Mouse (Mus musculus) adrenal gland, postnatal 4 days (tissue): ENCODE data around the gene Adssl1. TPM values are rescaled to one million over a fixed set of nuclear protein-coding genes. Genes with fewer than 3 reads are reported as not detected.
A peak's percentile ranks its signal among the peaks of the same experiment; 100 is the strongest.

ENCODE experiments used
- DNase-seq, 2 experiments: peaks; one replicate each; pipeline ENCODE4 v3.0.0; 2021 to 2022; ENCODE audit warnings: low spot score in 2 of 2, mixed read lengths in 2 of 2
- total RNA-seq, 2 experiments: library from RNA; stranded (reverse); gene quantifications; 2 replicates each; pipeline ENCODE4 v1.2.3; 2021

Gene Adssl1
- total RNA-seq, 2 experiments from 2014 or later: 17.1 to 19.5 TPM

DNA sequence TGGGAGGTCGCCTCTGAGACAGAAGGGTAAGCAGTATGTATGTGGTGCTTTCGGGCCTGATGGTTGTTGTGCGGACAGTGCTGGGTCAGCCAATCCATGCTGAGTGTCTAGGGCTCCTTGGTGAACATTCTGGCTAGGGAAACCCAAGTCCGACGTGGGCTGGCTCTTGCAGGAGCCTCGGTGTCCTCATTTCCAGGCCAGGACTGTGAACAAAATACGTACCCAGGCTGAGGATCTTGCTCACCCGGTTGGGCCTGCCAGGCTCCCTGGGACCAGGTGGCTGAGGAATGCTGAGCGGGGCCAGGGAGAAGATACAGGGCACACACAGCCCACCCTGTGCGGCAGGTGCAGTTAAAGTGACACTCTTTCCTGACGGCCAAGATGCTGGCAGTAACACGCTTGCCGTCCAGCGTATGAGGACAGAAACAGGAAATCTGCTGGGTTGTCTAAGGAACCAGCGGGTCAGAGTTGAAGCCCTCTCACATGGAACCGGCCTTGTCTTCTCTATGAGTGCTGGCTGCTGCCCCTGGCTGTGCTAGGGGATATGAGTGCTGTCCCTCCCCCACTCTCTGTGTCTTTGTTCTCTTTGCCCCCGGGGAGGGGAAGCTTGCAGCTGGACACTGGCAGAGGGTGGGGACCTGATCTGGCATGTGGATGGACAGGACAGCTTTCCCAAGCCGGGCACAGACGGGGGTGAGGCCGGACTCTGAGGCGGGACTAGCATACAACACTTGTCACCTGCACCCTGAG, 26.7 kb upstream of the Adssl1 start:
- DNase-seq: no peak

DNA sequence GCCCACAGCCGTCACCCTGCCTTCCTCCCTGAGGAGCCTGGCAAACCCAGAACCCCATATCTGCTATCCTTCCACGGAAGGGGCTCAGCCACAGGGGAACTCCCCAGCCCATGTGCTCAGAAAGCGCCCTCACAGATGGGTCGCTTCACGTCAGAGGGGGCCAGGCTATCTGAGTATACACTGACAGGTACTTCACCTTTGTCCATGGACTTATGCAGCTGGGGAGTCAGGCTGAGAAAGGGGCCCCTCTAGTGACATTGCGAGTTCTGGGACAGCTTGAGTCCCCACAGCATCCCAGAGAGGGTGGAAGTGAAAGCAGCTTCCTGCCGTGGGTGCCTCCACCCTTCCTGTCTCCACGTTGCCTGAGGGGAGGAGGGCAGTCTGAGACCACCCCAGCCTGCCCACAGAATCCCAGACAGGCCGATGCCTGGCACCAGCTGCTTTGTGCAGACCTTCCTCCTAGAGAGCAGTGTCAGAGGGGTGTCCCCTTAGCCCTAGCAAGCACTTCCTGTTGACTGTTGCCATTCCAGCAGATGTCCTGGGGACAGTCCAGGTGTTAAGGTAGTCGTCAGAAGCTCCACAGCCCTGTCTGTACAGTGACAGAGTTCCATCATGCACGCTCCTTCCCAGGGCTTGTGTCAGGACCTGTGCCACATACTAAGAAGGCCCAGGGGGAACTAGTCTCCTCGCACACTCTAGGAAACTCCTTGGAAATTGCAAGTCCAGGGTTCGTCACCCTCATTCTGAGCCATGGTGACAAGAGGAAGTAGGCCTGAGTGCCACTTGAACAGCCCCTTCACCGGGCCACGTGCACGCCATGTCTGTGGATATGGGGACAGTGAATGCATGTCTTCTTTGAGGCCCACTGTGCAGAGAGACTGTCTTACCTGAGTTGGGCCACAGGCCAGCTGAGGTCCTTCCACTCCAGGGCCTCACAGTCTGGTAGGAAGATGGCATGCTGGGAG, 25.6 kb upstream of the Adssl1 start:
- no peak for DNase-seq

DNA sequence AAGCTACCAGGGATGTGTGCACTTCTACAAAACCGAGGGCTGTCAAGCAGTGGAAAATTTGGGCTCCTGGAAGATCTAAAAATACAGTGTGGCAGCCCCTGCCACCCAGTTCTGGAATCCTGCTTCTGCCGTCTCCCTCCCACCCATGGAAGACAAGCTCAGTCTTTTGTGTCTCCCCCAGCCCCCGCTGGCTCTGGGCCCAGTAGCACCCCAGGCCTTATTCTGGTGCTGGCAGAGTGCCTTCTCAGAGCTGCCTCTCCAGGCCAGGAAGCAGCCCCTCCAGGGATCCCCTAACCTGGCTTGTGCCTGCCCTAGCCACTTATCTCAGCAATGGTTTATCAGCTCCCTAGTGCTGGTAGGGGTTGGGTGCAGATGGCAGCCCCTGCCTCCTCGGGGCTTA, 24.9 kb upstream of the Adssl1 start:
- no peak for DNase-seq

DNA sequence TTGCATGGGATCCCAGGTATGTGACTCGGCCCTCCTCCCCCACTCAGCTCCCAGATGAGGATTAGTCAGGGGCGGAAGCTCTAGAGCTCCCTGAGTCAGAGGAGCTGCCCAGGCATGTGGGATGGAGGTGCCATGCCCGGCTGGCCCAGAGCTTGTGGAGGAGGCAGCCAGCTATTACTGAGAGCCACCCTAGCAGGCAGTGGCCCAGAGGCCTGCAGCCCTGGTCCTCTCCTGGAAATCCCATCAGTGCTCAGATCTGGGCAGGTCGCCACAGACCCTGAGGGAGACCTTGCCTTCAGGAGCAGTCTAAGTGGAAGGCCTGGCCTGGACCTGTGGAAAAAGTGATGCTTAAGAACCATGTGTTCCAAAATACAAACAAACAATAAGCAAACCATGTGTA, 24.2 kb upstream of the Adssl1 start:
- no peak for DNase-seq

DNA sequence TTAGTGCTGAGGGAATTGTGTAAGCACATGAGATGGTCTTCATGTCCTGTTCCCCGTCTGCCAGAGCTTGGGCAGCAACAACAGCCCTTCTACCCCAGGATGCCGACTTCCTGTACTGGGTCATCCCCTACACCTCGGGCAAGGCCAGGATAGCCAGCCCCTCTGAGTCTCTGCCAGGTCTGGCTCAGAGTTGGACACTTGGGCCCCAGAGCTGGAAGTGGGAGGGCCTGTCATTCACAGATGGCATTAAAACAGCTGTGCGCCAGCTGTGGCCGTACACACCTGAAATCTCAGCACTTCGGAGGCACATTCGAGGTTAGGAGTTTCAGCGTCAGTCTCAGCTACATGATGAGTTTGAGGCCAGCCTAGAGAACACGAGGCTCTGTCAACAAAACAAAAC, 23.4 kb upstream of the Adssl1 start:
- DNase-seq: no peak

DNA sequence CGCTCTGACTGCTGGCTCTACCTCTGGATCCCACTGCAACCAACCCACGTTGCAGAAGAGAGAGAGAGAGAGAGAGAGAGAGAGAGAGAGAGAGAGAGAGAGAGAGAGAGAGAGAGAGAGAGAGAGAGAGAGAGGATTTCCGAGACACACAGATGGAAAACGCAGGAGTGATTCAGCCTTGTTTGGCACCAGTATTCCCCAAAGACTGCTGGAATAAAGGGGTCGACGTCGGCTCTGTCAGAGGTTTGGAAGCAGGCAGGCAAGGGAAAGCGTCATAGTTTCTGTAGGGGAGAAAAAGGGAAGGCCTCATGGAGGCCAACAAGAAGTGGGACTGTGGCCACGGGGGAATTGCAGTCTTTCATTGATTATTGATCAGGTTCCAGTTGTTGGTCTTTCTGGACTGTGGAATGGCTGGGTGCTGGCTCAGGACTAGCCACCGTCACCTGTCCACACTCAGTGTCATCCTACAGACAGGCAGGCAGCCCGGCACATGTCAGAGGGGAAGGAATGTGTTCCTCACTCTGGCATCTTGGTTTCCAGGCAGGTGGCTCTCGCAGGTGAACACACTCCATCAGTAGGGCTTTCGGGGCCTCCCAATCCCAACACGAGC, 22.8 kb upstream of the Adssl1 start:
- DNase-seq: no peak

DNA sequence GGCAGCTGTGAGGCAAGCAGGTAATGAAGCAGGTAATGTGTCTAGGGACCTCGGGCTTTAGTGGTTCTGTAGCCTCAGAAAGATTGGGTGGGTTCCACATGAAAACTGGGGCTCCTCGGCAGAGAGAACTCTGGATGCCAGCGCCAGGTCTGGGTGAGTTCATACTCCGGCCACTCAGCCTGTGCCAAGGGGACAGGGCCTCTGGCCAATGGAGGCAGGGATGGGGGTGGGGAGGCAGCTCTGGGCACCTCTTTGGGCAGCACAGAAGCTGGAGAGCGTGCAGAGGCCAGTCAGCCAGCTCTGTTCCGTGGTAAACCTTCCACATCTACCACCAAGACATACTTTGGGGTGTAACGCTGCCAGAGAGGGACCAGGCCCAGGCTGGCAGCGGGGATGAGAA, 22.2 kb upstream of the Adssl1 start:
- no peak for DNase-seq

DNA sequence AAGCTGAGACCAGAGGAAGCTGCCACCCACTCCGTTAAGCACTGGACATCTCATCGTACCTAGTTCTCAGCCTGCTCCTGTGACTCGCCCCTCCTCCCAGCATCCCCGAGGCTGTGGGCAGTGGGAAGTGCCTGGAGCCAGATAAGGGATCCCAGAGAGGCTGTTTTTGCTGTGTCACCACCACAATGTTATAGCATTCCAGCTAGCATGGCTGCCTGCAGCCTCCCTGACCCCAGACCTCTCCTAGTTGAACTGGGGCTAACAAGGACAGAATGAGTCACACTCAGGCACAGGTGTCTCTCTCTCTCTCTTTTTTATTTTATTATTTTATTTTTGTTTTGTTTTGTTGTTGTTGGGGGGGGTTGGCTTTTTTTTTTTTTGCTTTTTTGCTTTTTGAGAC, 20.6 kb upstream of the Adssl1 start:
- DNase-seq: no peak

DNA sequence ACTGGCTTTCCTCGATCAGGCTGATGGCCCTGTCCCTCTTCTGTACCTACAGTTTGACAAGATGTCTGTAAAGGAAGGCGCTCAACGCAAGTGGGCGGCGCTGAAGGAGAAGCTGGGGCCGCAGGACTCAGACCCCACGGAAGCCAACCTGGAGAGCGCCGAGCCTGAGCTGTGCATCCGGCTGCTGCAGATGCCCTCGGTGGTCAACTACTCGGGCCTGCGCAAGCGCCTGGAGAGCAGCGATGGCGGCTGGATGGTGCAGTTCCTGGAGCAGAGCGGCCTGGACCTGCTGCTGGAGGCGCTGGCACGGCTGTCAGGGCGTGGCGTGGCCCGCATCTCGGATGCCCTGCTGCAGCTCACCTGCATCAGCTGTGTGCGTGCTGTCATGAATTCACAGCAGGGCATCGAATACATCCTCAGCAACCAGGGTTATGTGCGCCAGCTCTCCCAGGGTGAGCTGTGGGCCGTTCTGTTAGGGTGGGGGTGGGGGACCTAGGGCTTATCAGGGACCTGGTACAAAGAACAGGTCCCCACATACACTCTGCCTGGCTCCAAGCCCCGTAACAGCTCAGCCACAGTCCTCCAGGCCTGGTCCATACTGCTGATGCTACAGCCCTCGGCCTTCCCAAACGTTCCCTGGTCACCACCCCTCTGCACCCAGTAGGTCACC, 19.8 kb upstream of the Adssl1 start:
- no peak for DNase-seq

DNA sequence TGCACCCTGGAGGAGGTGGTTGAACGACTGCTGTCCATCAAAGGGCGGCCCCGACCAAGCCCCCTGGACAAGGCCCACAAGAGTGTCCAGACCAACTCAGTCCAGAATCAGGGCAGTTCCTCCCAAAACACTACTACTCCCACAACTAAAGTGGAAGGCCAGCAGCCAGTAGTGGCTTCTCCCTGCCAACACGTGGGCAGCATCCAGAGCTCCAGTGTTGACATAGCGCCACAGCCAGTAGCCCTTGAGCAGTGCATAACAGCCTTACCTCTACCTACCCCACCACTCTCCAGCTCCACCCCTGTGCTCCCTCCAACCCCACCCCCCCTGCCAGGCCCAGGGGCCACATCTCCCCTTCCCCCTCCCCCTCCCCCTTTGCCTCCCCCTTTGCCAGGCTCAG, 15.8 kb upstream of the Adssl1 start:
- DNase-seq: no peak

DNA sequence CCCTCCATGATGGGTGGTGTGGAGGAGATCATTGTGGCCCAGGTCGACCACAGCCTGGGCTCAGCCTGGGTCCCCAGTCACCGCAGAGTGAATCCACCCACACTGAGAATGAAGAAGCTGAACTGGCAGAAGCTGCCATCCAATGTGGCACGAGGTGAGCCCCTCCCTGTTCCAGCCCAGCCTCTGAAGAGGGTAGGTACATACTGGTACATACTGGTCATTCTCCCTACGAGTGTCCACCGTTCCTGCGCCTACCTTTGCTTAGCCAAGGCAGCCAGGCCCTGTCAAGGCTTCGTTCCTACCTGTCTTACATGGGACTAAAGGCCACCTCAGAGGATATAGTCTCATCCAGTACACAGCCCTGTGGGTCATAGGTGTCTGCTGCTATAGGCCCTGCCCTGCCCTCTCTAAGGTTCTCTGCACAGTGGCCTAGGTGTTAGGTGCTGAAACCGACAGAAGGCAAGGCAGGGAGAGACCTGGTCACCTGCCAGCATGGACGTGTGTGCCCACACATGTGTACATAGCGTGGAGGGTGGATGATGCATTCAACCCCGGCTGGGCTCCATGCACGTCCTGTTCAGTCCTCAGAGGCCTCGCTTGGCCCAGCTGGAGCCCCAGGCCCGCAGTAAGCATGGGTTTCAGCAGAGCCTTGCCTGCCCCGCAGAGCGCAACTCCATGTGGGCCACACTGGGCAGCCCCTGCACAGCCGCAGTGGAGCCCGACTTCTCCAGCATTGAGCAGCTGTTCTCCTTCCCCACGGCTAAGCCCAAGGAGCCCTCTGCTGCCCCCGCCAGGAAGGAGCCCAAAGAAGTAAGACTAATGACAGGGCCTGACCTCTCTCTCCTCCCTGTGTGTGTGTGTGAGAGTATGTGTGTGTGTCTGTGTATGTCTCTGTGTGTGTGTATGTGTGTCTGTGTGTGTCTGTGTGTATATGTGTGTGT, 14.9 kb upstream of the Adssl1 start:
- DNase-seq: no peak

DNA sequence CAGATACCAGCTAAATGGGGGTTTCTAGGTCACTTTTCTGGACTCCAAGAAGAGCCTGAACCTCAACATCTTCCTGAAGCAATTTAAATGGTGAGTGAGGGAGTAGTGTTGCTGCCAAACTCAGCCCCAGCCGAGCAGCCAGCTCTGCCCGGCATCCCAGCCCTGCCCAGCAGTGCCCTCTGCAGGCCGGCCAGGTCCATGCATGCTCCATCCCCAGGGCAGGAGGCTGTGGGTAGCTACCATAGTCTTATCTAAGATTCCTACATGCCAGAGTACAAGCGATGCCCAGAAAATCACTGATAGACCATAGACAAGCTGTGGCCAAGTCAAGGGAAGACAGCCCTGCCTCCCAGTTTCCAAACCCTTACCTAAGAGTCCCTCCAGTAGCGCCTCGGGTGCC, 14.1 kb upstream of the Adssl1 start:
- peak; percentile 50 to 71 for DNase-seq

DNA sequence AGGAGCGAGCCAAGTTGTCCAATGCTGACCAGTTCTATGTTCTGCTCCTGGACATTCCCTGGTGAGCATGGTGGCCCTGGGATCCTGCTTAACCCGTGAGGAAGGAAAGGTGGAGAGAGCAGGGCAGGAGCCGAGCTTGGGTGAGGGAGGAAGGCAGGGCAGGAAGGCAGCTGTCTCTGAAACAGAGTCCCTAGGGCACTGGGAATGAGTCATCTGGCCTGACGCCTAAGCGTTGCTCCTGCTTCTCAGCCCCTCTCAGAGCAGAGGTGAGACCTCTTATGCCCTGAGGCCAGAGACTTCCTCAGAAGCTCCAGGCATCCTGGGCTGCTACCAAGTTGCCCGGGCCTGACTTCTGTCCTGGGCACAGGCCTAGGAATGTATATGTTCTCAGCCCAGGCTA, 12.8 kb upstream of the Adssl1 start:
- no peak for DNase-seq

DNA sequence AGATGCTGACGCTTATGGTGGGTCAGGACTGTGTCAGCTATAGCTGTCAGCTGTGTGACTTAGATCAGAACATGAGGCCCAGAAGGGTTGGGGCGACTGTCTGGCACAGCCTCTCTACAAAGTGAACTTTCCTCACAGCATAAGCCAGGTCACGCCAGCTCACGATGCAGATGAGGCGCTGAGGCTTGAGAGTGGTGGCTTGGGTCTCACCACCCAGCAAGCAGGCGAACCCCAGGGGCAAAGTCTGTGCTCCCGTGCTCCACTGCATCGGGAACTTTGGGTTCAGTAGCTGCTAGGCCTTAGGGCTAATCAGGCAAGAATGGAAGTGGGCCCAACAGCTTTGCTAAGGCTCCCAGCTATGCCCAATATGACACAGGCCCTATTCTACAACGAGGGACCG, 10.8 kb upstream of the Adssl1 start:
- DNase-seq: no peak

DNA sequence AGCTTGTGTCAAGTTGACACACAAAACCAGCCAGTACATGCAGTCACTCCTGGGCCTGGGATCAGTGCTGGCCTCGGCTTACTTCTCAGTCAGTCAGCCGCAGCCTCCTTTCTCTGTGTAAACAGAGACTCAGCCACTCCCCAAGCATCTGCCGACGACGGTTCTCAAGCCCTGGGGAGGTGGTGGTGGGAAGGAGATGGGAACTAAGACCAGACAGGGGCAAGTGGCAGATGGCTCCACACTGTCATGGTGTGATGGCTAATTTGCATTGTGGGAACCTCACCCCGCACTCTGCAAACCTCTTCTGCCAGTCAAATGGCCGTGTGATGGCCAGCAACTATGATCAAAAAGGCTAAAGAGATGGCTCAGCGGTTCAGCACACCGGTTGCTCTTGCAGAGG, 3.2 kb upstream of the Adssl1 start:
- no peak for DNase-seq

DNA sequence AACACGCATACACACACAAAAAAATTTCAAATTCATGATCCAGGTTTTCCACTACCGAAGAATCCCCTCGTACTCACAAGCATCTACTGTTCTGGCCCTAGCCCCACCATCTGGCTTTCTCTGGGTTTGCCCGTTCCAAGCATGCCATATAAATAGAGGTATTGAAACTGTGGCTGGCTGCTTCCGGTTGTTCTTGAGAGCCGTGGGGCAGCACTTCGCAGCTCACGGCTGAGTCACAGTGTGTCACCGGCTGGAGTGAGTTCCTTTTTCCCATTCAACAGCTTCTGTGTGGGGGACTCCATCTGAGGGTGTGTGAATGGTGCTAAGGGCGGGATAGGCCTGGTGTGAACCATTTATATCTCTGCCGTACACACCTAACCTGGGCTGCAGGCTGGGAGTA, 2.7 kb upstream of the Adssl1 start:
- no peak for DNase-seq

DNA sequence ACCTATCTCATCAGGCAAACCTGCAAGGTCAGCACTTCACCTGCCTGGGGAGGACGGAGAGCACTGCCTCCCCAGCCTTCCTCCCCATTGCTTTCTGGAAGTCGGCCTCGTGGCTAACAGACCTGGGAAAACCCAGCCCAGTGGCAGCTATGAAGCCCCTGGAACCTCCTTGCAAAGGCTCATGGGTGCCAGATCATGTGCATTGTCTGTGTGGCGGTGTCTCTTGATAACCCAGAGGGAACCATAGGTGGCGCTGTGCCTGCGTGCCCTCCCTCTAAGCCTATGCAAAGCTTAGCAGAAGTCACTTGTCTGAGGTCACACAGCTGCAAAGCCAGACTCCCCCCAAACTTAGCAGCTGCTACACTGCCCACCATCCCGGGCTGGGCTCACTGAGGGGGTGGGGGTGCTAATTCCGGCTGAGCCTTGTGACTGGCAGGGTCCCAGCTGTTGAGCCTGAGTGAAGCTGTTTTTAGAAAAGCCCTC, 1.9 kb upstream of the Adssl1 start:
- no peak for DNase-seq

DNA sequence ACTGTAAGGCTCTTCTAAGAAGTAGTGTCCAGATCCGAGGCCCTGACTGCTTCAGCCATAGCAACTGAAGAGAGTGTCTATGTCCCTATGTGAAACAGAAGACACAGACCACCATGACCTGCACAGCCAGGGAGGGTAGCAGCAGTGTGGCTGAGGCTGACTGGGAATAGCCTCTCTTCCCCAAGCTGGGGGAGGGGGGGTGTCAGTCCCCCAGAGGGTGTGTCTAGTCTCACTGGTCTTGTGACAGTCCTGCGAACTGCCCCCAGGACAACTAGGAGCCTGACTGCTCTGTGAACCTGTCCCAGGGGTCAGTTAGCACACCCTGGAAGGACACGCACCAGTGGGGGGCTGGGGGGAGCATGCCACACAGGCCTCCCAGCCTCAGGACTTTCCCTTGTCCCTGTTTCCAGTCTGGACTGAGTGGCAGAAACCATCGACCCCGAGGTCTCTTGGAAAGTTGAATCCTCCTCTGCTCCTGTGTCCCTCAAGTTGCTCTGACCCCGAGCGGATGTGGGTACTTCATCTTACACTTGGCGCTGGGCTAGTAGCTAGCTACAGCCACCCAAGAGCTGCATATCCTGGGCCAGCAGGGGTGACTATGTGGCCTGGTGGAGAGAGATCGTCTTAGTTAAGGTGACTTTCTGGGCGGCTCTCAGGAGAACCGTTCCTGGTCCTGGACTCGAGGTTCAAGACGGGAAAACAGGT, 712 bp upstream of the Adssl1 start:
- DNase-seq: no peak

DNA sequence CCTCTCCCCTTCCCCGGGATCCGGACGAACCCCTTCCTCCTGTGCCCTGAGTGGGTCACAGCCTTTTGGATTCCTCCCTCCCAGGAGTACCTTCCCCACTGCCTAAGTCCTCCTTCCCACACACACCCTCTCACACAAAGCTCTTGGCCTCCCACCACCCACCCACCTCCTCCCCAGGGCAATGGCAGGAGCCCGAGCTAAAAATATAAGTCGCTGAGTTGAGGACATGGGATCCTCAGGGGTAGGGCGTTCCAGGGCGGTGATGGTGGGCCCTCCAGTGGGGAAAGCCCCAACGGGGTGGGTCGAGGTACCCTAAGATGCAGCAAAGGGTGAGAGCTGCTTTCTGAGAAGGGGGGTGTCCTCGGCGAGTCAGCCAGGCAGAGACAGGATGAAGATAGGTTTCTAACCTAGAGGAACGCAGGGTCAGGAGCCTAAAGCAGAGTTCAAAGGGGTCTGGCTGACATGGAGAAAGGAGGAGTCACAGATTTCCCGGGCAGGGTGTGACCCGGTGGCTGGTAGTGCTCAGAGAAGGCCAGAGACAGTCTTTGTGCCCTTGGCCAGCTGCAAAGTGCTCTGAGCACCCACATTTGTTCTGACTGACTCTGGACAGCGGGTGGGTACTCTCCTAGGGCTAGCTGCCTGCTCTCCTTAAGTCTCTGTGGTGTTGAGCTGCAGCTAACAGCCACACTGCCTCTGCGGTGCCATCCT, 663 bp downstream of the Adssl1 start:
- no peak for DNase-seq
